Mouse (Mus musculus): ENCODE results near the gene Dnajc30.

GRCm38 (mm10) chr5:135021814-135022213 lies 42.2 kb upstream of the Dnajc30 start:
- no peak for TF ChIP-seq CTCF (conservative IDR thresholded peaks at IDR 0.05; ENCODE audit: insufficient read depth, insufficient read length, low read depth, low read length)
- no peak for TF ChIP-seq POLR2A (IDR thresholded peaks at IDR 0.05; ENCODE audit: low read depth, low read length)
